Mouse (Mus musculus) heart, adult 2 months (tissue): ENCODE results near the gene Ddx58. TPM values are rescaled to one million over a fixed set of nuclear protein-coding genes. Genes with fewer than 3 reads are reported as not detected.
A peak's percentile ranks its signal among the peaks of the same experiment; 100 is the strongest.

ENCODE experiments used
- DNase-seq, 2 experiments: peaks; one replicate each; pipeline ENCODE4 v3.0.0; 2021
- H3K27ac ChIP-seq: fragments of 200-600 bp; 2 replicates; pipeline ENCODE4 v1.8.1; 2022
- H3K27me3 ChIP-seq: fragments of 200-500 bp; 2 replicates; pipeline ENCODE4 v1.6.1; 2012; ENCODE audit warnings: mild to moderate bottlenecking, low read length, inconsistent platforms, mixed read lengths; ENCODE audit not compliant: control insufficient read depth, insufficient read depth
- H3K36me3 ChIP-seq: fragments of 200-500 bp; 2 replicates; pipeline ENCODE4 v1.6.1; 2012; ENCODE audit warnings: low read length, inconsistent platforms; ENCODE audit not compliant: control insufficient read depth, insufficient read depth
- H3K4me1 ChIP-seq: fragments of 200-500 bp; 2 replicates; pipeline ENCODE4 v1.6.1; 2011; ENCODE audit warnings: low read length; ENCODE audit not compliant: control insufficient read depth, insufficient read depth
- H3K4me3 ChIP-seq: fragments of 200-600 bp; 2 replicates; pipeline ENCODE4 v1.8.1; 2022
- H3K79me2 ChIP-seq: fragments of 200-500 bp; replicated peaks from 2 replicates; pipeline ENCODE4 v1.6.1; 2012; ENCODE audit warnings: mild to moderate bottlenecking, inconsistent platforms, low read length, moderate library complexity, mixed read lengths; ENCODE audit not compliant: control insufficient read depth, insufficient read depth
- H3K9ac ChIP-seq: fragments of 200-500 bp; 2 replicates; pipeline ENCODE4 v1.6.1; 2012; ENCODE audit warnings: low read depth, mild to moderate bottlenecking, control low read depth, inconsistent platforms, low read length, mixed read lengths
- CTCF ChIP-seq: fragments of 200-600 bp; IDR thresholded peaks from 2 replicates; pipeline ENCODE4 v1.8.1; 2022; ENCODE audit warnings: antibody characterized with exemption, mild to moderate bottlenecking, moderate library complexity
- EP300 ChIP-seq: fragments of 200-500 bp; IDR thresholded peaks from 2 replicates; pipeline ENCODE4 v1.6.1; 2011; ENCODE audit warnings: low read depth, low read length, control low read depth; ENCODE audit not compliant: insufficient read depth
- POLR2A ChIP-seq: fragments of 200-500 bp; IDR thresholded peaks from 2 replicates; pipeline ENCODE4 v1.6.1; 2011; ENCODE audit warnings: mild to moderate bottlenecking, low read depth, low read length, control low read depth; ENCODE audit not compliant: insufficient read depth
- WGBS: fragments of 180-500 bp; shearing (Covaris S2); methylation state at CpG from one replicate; pipeline ENCODE4 v1.1.7; 2018; 5-methylcytosine and 5-hydroxymethylcytosine counted together
- intact Hi-C: fragments of 180-260 bp; cut with DNase I; formaldehyde crosslinking; loops from one replicate; pipeline ENCODE4 v1.15.1; 2025
- polyA plus RNA-seq: library from polyadenylated mRNA; depleted of rRNA; stranded (reverse); fragments of >200 nt; gene quantifications from 2 replicates; pipeline ENCODE4 v1.2.3, GENCODE M21; 2012
- total RNA-seq, 2 experiments: library from RNA; stranded (reverse); gene quantifications; 2 replicates each; pipeline ENCODE4 v1.2.3; 2021

Ddx58 gene
- total and polyA plus RNA-seq, 3 experiments, result 6.4 to 7.7 (median 7.2) TPM

GRCm38 (mm10) chr4:40278880-40279275 lies 39.2 kb upstream of the Ddx58 start:
- no peak for TF ChIP-seq POLR2A
- Histone ChIP-seq H3K27ac (peak overlapping the region; percentile 91), H3K79me2 (peaks cover 3% of the 10 kb centered on the region; the same call in 1 of the 2 replicates), H3K4me1 (no peaks in the 10 kb centered on the region), H3K4me3 (peak overlapping the region; percentile 73), H3K9ac (peak overlapping the region; percentile 83), H3K27me3 (no peaks in the 10 kb centered on the region), H3K36me3 (peaks cover 2% of the 10 kb centered on the region; the same call in 1 of the 2 replicates)
- no peak for DNase-seq
- intact Hi-C loops, result loop anchor here (1.0 to 2.0 kb wide), 2 partner anchors 10 to 136 kb away; partner anchors contain the start of genes Aco1, Smim27 and Topors
- under 1% methylated on average over 21 of the region's 21 CpGs for WGBS

- Histone ChIP-seq H3K27me3 (no peaks in the 10 kb centered on the region), H3K9ac (peak within 1 kb of the TSS; percentile 93), H3K4me3 (peak within 1 kb of the TSS; percentile 95), H3K36me3 (peaks cover 10% of the 10 kb centered on the region), H3K27ac (peak within 1 kb of the TSS; percentile 99), H3K79me2 (peaks cover 10% of the 10 kb centered on the region), H3K4me1 (peaks cover 3% of the 10 kb centered on the region)
- DNase-seq, result peak; percentile 97 to 98
- intact Hi-C loops, result loop anchor here (1.0 to 2.0 kb wide), 2 partner anchors 10 to 31 kb away; partner anchors contain the start of genes Ddx58 and Ndufb6
- TF ChIP-seq EP300, result peak; percentile 92
- TF ChIP-seq POLR2A, result peak; percentile 97
- no peak for TF ChIP-seq CTCF
- under 1% methylated on average over 38 of the region's 38 CpGs for WGBS
These were observed 29.9 kb upstream of the Ddx58 start, which contains the start of the genes Smim27 and Topors for GRCm38 (mm10) chr4:40269430-40270032. Gene Smim27, plus strand, starts transcription at chr4:40269579. Gene Topors, minus strand, starts transcription at chr4:40269850.

GRCm38 (mm10) chr4:40268835-40269234 lies 29.2 kb upstream of the Ddx58 start:
- Histone ChIP-seq H3K79me2 (peaks cover 10% of the 10 kb centered on the region), H3K27ac (peak overlapping the region; percentile 99), H3K9ac (peak overlapping the region; percentile 93), H3K4me1 (peaks cover 3% of the 10 kb centered on the region), H3K36me3 (peaks cover 9% of the 10 kb centered on the region), H3K4me3 (peak overlapping the region; percentile 95), H3K27me3 (no peaks in the 10 kb centered on the region)
- TF ChIP-seq POLR2A (no peak), EP300 (no peak), CTCF (no peak)
- DNase-seq, result no peak
- under 1% methylated on average over 16 of the region's 16 CpGs for WGBS
- intact Hi-C loops, result loop anchor here (1.0 to 2.0 kb wide), 2 partner anchors 10 to 30 kb away; partner anchors contain the start of genes Ddx58 and Ndufb6

- H3K36me3 ChIP-seq, result peaks cover 8% of the 10 kb centered on the region
- peak; percentile 93 to 94 for DNase-seq
- intact Hi-C loops, result loop anchor here (2.0 kb wide), 1 partner anchor 30 kb away; the partner anchor contains the start of gene Ddx58
- TF ChIP-seq POLR2A (peak; percentile 40), EP300 (peak; percentile 9; the same call in 1 of the 2 replicates), CTCF (peak; percentile 62)
- peaks cover 10% of the 10 kb centered on the region for H3K79me2 ChIP-seq
- H3K4me1 ChIP-seq, result peaks cover 3% of the 10 kb centered on the region
- peak overlapping the region; percentile 95 for H3K4me3 ChIP-seq
- H3K27ac ChIP-seq, result peak overlapping the region; percentile 99
- peak overlapping the region; percentile 93 for H3K9ac ChIP-seq
- H3K27me3 ChIP-seq, result no peaks in the 10 kb centered on the region
- WGBS, result under 1% methylated on average over 48 of the region's 50 CpGs
These were observed 28.7 kb upstream of the Ddx58 start for GRCm38 (mm10) chr4:40268204-40268813.

GRCm38 (mm10) chr4:40267681-40268080 lies 28.1 kb upstream of the Ddx58 start:
- H3K27ac ChIP-seq, result peak overlapping the region; percentile 99
- peak overlapping the region; percentile 95 for H3K4me3 ChIP-seq
- peak overlapping the region; percentile 93 for H3K9ac ChIP-seq
- WGBS, result 37% methylated on average over 7 of the region's 7 CpGs
- intact Hi-C loops, result loop anchor here (2.0 kb wide), 1 partner anchor 29 kb away; the partner anchor contains the start of gene Ddx58
- no peak for TF ChIP-seq CTCF
- TF ChIP-seq POLR2A, result no peak
- TF ChIP-seq EP300, result no peak
- peaks cover 10% of the 10 kb centered on the region for H3K79me2 ChIP-seq
- H3K27me3 ChIP-seq, result no peaks in the 10 kb centered on the region
- H3K36me3 ChIP-seq, result peaks cover 9% of the 10 kb centered on the region
- no peak for DNase-seq
- H3K4me1 ChIP-seq, result peaks cover 3% of the 10 kb centered on the region
